Mouse (Mus musculus): ENCODE results near the gene Btaf1. TPM values are rescaled to one million over a fixed set of nuclear protein-coding genes. Genes with fewer than 3 reads are reported as not detected.

Btaf1 gene
- polyA plus RNA-seq, 1 experiment = 27.5 TPM

DNA sequence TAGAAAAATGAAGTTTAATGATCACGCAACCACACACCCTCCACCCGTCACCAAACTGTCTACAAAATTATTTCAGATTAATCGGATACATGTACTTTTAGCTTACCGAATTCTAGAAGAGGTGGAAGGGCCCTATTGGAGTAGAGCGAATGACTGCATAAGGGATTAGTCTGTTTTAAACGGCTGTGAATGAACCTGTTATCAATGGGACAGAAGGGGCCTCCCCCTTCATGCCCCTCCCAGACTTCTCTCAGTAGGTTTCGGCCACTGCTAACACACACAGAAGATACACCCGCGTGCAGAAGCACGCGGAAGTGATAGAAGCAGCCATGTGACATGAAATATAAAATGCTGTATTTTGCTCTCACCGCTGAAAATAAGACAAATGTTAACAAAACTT is 6.4 kb upstream of the Btaf1 start, which contains the start of gene Fgfbp3:
Fgfbp3 (minus strand) TSS at position 150 of the 400 bp plus-strand sequence.
- Histone ChIP-seq H3K4me3 (ENCODE audit: insufficient read depth, low read length) (peak within 1 kb of the TSS; percentile 92), H3K27ac (ENCODE audit: insufficient read depth, low read length) (peak within 1 kb of the TSS; percentile 30), H3K4me1 (ENCODE audit: control insufficient read depth, insufficient read depth, low read length) (0 out of 2 replicates have a peak, but pooled peaks cover 1% of the 10 kb centered on the region)
- TF ChIP-seq POLR2A (IDR thresholded peaks at IDR 0.05; ENCODE audit: low read depth, low read length) (no peak), CTCF (IDR thresholded peaks at IDR 0.05; ENCODE audit: borderline replicate concordance, insufficient read depth, low read length) (no peak)

DNA sequence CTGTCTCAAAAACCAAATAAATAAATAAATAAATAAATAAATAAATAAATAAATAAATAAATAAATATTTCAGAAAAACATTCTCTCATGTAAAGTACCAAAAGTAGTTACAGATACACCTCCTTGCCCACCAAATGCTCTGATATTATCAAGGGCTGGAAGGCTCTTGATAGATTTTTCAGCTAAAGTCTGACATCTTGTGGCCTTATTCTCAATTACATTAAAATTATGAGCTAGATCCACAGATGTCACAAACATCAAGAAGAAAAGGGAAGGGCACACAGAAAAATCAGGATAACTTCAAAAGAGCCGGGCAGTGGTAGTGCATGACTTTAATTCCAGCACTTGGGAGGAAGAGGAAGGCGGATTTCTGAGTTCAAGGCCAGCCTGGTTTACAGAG is 3.9 kb upstream of the Btaf1 start:
- H3K4me3 ChIP-seq (ENCODE audit: insufficient read depth, low read length) = no peak overlapping the region
- TF ChIP-seq CTCF (IDR thresholded peaks at IDR 0.05; ENCODE audit: borderline replicate concordance, insufficient read depth, low read length) (no peak), POLR2A (IDR thresholded peaks at IDR 0.05; ENCODE audit: low read depth, low read length) (no peak)
- no peak overlapping the region for H3K27ac ChIP-seq (ENCODE audit: insufficient read depth, low read length)
- 0 out of 2 replicates have a peak, but pooled peaks cover 1% of the 10 kb centered on the region for H3K4me1 ChIP-seq (ENCODE audit: control insufficient read depth, insufficient read depth, low read length)

DNA sequence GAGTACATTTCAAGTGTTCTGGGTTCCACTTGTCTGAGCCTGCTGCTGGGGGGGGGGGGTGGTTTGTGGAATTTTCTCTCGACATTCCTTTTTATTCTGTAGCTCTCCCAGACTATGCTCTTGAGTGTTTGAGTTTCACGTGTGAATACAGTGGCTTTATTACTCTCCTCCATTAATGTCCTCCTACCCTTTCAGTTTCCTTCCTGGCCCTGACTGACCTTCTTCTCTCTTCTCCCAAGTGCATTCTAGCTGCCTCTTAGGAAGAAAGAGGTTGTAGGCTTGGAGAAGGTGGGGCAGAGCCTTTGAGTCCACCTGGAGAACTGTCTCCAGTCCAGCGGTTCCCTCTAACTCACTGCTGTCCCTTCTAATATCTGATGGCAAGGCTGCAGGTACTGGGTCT is 2.9 kb upstream of the Btaf1 start:
- no peak overlapping the region for H3K27ac ChIP-seq (ENCODE audit: insufficient read depth, low read length)
- H3K4me3 ChIP-seq (ENCODE audit: insufficient read depth, low read length) = no peak overlapping the region
- TF ChIP-seq POLR2A (IDR thresholded peaks at IDR 0.05; ENCODE audit: low read depth, low read length) = no peak
- no peak for TF ChIP-seq CTCF (IDR thresholded peaks at IDR 0.05; ENCODE audit: borderline replicate concordance, insufficient read depth, low read length)
- 0 out of 2 replicates have a peak, but pooled peaks cover 1% of the 10 kb centered on the region for H3K4me1 ChIP-seq (ENCODE audit: control insufficient read depth, insufficient read depth, low read length)

DNA sequence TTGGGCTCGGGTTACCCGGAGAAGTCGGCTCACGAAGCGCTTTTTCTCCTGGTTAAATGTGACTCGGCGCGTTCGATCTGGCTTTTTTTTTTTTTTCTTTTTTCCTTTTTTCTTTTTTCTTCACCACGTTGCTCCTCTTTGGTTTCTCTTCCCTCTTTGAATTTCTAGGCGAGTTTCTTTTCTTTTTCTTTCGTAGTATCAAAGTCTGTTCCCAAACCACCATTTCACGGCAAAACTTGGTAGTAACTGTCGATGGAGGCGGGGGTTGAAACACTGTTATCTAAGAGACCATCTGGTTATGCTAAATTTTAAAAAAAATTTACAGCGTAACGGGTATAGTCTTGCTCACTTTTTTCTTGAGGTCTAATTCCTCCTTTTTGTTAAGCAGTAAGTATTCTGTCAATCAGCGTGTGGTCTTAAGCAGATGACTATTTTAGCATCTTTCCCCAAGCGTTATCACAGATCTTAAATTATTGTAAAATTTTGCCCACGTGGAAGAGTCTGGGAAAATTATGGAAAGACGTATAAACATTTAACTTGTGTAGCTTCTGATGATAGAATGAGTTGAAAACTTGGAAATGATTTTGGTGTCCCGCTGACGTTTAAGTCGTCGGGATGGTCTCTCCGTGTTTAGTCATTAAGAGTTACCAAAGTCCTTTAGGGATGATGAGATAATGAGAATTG is 816 bp downstream of the Btaf1 start:
- H3K4me3 ChIP-seq (ENCODE audit: insufficient read depth, low read length) = peak overlapping the region; percentile 59
- no peaks in the 10 kb centered on the region; the same call in 1 of the 2 replicates for H3K4me1 ChIP-seq (ENCODE audit: control insufficient read depth, insufficient read depth, low read length)
- H3K27ac ChIP-seq (ENCODE audit: insufficient read depth, low read length) = peak overlapping the region; percentile 85
- TF ChIP-seq CTCF (IDR thresholded peaks at IDR 0.05; ENCODE audit: borderline replicate concordance, insufficient read depth, low read length) (no peak), POLR2A (IDR thresholded peaks at IDR 0.05; ENCODE audit: low read depth, low read length) (no peak)

DNA sequence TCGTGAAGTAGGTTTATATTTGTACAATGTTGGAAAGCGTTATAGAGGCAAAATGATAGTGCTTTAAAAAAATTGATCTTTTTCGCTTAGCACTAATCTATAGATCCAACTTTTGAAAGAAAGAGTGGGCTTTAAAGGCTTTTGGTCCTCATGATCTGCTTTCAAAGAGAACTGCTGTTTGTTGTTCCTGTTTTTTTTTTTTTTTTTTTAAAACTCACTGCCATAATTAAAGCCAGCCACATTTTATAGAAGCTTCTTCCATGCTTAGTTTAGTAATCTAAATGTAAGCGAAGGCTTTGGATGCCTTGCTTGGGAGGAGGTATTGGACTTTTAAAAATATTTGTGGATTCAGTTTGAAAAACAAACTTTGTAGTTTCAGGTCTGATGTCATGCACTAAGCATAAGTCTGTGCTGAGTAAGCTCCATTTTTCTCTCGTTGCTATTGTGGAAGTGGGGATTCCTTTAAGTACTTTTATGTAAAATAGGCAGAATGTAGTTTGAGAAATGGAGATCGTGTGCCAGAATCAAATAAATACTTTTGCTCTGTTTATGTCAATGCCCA is 2.0 kb downstream of the Btaf1 start:
- H3K4me3 ChIP-seq (ENCODE audit: insufficient read depth, low read length) = peak overlapping the region; percentile 59; the same call in 1 of the 2 replicates
- H3K27ac ChIP-seq (ENCODE audit: insufficient read depth, low read length) = peak overlapping the region; percentile 49
- no peak for TF ChIP-seq CTCF (IDR thresholded peaks at IDR 0.05; ENCODE audit: borderline replicate concordance, insufficient read depth, low read length)
- no peaks in the 10 kb centered on the region; the same call in 1 of the 2 replicates for H3K4me1 ChIP-seq (ENCODE audit: control insufficient read depth, insufficient read depth, low read length)

DNA sequence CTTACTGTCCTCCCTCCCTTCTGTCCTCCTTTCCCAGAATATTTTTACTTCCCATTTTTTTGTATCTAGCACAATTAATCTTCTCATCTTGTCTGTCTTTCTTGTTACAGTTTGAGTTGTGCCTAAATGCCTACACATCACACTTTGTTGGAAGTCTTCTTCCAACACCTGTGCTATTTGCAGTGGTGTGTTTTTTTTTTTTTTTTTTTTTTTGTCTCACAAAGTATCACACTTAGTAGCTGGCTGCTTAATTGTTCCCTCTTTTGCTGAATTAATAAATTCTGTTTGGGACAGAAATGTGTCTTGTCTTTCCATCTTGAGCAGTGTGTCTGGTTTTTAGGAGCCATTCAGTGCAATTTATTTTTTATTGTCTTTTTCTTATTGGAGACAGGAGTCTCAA is 3.9 kb downstream of the Btaf1 start:
- Histone ChIP-seq H3K27ac (ENCODE audit: insufficient read depth, low read length) (no peak overlapping the region), H3K4me1 (ENCODE audit: control insufficient read depth, insufficient read depth, low read length) (no peaks in the 10 kb centered on the region; the same call in 1 of the 2 replicates), H3K4me3 (ENCODE audit: insufficient read depth, low read length) (no peak overlapping the region)
- no peak for TF ChIP-seq CTCF (IDR thresholded peaks at IDR 0.05; ENCODE audit: borderline replicate concordance, insufficient read depth, low read length)
- no peak for TF ChIP-seq POLR2A (IDR thresholded peaks at IDR 0.05; ENCODE audit: low read depth, low read length)

DNA sequence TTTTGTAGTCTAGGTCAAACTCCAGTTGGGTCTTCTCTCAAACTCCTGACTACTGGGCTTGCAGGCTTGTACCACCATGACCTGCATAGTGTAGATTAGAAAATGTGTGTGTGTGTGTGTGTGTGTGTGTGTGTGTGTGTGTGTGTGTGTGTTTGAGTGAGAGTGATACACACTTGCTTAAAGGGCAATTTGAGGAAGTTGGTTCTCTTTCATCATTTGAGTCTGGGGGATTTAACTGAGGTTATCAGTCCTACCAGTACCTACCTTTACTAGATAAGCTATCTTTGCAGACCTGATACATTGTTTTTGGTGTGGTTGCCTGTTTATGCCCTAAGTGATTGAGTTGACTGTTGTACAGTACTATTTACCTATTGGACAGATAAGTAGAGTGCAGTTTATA is 6.2 kb downstream of the Btaf1 start:
- TF ChIP-seq CTCF (IDR thresholded peaks at IDR 0.05; ENCODE audit: borderline replicate concordance, insufficient read depth, low read length) (no peak), POLR2A (IDR thresholded peaks at IDR 0.05; ENCODE audit: low read depth, low read length) (no peak)
- Histone ChIP-seq H3K4me3 (ENCODE audit: insufficient read depth, low read length) (no peak overlapping the region), H3K4me1 (ENCODE audit: control insufficient read depth, insufficient read depth, low read length) (no peaks in the 10 kb centered on the region; the same call in 1 of the 2 replicates), H3K27ac (ENCODE audit: insufficient read depth, low read length) (no peak overlapping the region)

DNA sequence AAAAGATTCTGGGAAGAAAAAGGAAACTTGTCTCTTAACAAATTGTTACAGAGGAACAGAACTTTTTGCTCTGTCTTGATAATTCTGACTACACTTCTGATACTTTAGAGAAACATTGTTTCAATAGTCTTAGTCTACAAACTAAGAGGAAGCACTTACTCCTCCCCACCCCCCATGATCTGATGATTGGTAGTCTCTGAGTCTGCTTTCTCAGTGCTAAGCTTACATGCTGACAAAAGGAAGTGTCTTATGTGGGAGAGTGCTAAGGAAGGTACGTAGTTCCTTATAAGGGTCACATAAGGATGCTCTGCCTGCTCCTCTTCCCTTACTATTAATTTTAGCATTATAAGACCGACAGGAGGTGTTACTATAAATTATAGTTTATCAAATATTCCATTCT is 6.7 kb downstream of the Btaf1 start:
- H3K4me1 ChIP-seq (ENCODE audit: control insufficient read depth, insufficient read depth, low read length) = no peaks in the 10 kb centered on the region; the same call in 1 of the 2 replicates
- TF ChIP-seq POLR2A (IDR thresholded peaks at IDR 0.05; ENCODE audit: low read depth, low read length) (no peak), CTCF (IDR thresholded peaks at IDR 0.05; ENCODE audit: borderline replicate concordance, insufficient read depth, low read length) (no peak)
- H3K27ac ChIP-seq (ENCODE audit: insufficient read depth, low read length) = no peak overlapping the region
- H3K4me3 ChIP-seq (ENCODE audit: insufficient read depth, low read length) = no peak overlapping the region

DNA sequence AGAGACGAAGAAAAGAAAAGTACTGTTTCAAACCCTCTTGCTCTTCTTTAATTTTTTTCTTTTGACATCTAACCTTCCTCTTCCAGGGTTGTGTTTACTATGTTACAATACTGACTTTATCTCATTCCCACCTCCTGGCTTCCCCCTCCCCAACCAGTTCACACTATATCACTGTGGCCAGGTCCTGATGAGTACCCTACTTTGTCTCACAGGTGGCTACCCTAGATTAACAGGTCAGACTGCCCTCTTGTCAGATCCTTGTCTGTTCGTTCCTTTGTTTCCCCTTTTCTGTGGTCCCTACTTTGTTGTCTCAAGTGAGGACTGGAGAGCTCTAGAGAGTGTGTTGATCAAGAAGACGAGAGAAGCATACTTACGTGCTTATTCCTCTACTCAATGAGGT is 10.4 kb downstream of the Btaf1 start:
- Histone ChIP-seq H3K27ac (ENCODE audit: insufficient read depth, low read length) (no peak overlapping the region), H3K4me1 (ENCODE audit: control insufficient read depth, insufficient read depth, low read length) (no peaks in the 10 kb centered on the region), H3K4me3 (ENCODE audit: insufficient read depth, low read length) (no peak overlapping the region)
- TF ChIP-seq POLR2A (IDR thresholded peaks at IDR 0.05; ENCODE audit: low read depth, low read length) = no peak
- no peak for TF ChIP-seq CTCF (IDR thresholded peaks at IDR 0.05; ENCODE audit: borderline replicate concordance, insufficient read depth, low read length)

DNA sequence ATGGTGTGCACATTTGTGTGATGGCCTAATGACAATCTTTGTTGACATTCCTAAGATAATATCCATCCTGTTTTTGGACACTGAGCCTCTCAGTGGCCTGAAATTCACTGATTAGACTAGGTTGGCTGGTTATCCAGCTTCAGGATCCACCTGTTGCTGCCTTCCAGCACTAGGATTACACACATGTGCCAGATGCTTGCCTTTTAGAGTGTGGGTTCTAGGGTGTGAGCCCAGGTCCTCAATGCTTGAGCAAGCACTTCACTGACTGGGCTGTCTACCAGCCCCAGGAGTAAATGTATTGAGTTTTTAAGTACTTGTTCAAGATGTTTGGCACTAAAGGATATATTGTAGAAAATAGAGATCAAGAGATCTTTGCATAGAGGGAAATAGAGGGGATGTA is 12.1 kb downstream of the Btaf1 start:
- Histone ChIP-seq H3K4me1 (ENCODE audit: control insufficient read depth, insufficient read depth, low read length) (no peaks in the 10 kb centered on the region), H3K4me3 (ENCODE audit: insufficient read depth, low read length) (no peak overlapping the region), H3K27ac (ENCODE audit: insufficient read depth, low read length) (no peak overlapping the region)
- no peak for TF ChIP-seq POLR2A (IDR thresholded peaks at IDR 0.05; ENCODE audit: low read depth, low read length)
- TF ChIP-seq CTCF (IDR thresholded peaks at IDR 0.05; ENCODE audit: borderline replicate concordance, insufficient read depth, low read length) = no peak

Measured in embryonic fibroblast, embryonic 13.5 days (primary cell).